Mouse (Mus musculus): ENCODE data around the gene Olfr601.
"Not testable (repeated sequence)": the region's sequence is repeated elsewhere in the genome, so short reads cannot be mapped to it uniquely, and the experiment has no call there.

Gene Olfr601

GRCm38 (mm10) chr7:103362555-103362954 is at the start of gene Olfr601:
Olfr601 (minus strand) TSS chr7:103362655.
- no peak for DNase-seq (ENCODE audit: low read depth)

GRCm38 (mm10) chr7:103406521-103407055 is 44.1 kb upstream of the Olfr601 start:
- not testable (repeated sequence) for DNase-seq (ENCODE audit: low read depth)

- DNase-seq (ENCODE audit: low read depth), result peak; percentile 58
Measured at GRCm38 (mm10) chr7:103398981-103399380, 36.5 kb upstream of the Olfr601 start.

GRCm38 (mm10) chr7:103397758-103398157 is 35.3 kb upstream of the Olfr601 start:
- DNase-seq (ENCODE audit: low read depth), result no peak

GRCm38 (mm10) chr7:103386077-103386476 is 23.6 kb upstream of the Olfr601 start, which contains the start of gene Olfr603:
Olfr603 (minus strand) TSS chr7:103386177.
- DNase-seq (ENCODE audit: low read depth), result no peak

GRCm38 (mm10) chr7:103349569-103349968 is 12.9 kb downstream of the Olfr601 start, which contains the start of gene Olfr600:
Olfr600 (minus strand) TSS chr7:103349669.
- no peak for DNase-seq (ENCODE audit: low read depth)

GRCm38 (mm10) chr7:103335617-103336016 is 26.8 kb downstream of the Olfr601 start, which contains the start of gene Olfr599:
Olfr599 (plus strand) TSS chr7:103335917.
- no peak for DNase-seq (ENCODE audit: low read depth)

- no peak for DNase-seq (ENCODE audit: low read depth)
Measured at GRCm38 (mm10) chr7:103323268-103323667, 39.2 kb downstream of the Olfr601 start, which contains the start of gene Olfr598. Olfr598 (plus strand) TSS chr7:103323568.

GRCm38 (mm10) chr7:103316015-103316414 is 46.4 kb downstream of the Olfr601 start, which contains the start of gene Olfr597:
Olfr597 (plus strand) TSS chr7:103316315.
- not testable (repeated sequence) for DNase-seq (ENCODE audit: low read depth)

All from 416B (cell line).